Mouse (Mus musculus): ENCODE data around the gene Hoxd4.

The Hoxd4 gene

GRCm38 (mm10) chr2:74746298-74746921 is 34.7 kb downstream of the Hoxd4 start:
- no peak for DNase-seq (ENCODE audit: low spot score)

- DNase-seq (ENCODE audit: low spot score), result no peak
Observed at GRCm38 (mm10) chr2:74747006-74747405, 35.3 kb downstream of the Hoxd4 start.

GRCm38 (mm10) chr2:74747661-74748141 is 36.0 kb downstream of the Hoxd4 start:
- no peak for DNase-seq (ENCODE audit: low spot score)

DNA sequence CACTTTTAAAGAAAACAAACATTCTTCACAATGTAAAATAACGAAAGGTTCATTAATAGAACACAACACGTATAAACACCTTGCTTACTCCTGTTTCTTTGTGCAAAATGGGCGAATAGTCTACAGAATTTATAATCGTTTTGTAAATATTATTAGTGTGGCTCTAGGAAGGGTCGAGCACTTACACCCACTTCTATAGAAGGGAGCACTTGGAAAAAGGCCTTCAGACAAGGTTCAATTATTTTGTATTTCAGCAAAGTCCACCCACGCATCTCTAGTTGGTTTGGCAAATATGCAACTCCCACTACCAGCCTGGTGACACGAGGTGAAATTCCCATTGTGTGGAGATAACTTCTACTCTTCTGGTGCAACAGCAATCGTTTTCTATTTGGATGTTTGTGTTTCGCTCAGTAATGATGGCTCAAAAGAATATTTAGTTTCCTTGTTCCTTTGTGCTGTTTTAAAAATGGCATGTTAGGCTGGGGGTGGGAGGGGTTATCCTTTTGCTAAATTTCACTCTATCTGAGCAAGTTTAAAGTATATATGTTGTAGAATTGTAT is 36.8 kb downstream of the Hoxd4 start:
- no peak for DNase-seq (ENCODE audit: low spot score)

- peak; percentile 62 for DNase-seq (ENCODE audit: low spot score)
Observed at GRCm38 (mm10) chr2:74749337-74750121, 37.8 kb downstream of the Hoxd4 start.

DNA sequence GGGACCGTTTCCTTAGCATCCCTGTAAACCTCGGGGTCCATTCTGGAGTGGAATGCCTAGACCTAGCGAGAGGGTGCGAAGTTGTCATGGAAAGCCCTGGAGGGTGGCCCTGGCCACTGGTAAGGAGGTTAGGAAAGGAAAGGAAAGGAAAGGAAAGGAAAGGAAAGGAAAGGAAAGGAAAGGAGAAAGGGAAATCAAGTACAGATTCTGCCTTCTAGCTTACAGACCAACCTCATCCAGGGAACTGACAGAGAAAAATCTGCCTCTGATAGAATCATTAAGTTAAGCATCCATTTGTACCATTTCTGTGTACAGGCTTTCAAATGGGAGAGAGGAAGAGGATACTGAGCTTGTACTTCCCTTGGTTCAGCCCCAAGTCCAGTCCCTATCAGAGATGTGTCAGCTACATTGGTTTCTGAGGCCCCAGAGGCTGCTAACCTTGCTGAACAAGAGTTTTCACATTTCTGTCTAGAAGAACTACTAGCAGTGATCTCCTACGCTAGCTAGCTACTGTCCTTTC is 39.1 kb downstream of the Hoxd4 start:
- no peak for DNase-seq (ENCODE audit: low spot score)

- no peak for DNase-seq (ENCODE audit: low spot score)
Observed at GRCm38 (mm10) chr2:74751861-74752260, 40.1 kb downstream of the Hoxd4 start.

DNA sequence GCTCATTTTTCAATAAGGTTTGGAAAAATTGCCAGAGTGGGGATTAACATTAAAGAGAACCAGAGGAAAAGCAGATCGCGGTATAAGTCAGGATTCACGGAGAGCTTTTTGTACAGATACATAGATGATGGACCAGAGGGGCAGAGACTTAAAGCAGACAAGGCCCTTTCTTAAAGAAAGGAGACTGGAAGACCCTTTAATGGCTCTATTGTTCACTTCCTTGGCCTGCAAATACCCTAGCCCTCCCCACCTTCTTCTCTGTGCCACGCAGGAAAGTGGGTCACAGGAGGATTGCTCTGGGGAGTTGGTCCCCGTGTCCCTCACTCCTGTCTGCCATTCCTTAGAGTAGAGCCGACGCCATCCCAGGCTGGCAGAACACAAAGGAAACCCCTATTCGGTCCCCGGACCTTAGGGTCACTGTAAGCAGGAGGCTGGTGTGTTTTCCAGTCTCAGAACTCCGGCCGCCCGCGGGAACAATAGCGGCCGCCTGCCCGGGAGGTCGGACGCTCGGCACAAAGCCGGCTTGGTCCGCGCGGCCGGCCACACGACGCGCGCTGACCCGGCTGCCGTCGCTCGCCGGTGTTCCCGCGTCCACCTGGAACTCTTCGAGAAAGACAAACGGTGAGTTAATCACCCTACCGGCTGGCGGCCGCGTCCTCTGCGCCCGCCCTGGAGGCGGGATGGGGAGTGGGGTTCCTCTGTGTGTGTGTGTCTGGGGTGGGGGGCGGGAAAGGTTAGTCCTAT is 40.9 kb downstream of the Hoxd4 start:
- DNase-seq (ENCODE audit: low spot score), result no peak

- DNase-seq (ENCODE audit: low spot score), result no peak
Observed at GRCm38 (mm10) chr2:74753175-74753523, 41.4 kb downstream of the Hoxd4 start.

- no peak for DNase-seq (ENCODE audit: low spot score)
Observed at GRCm38 (mm10) chr2:74753711-74754110, 42.0 kb downstream of the Hoxd4 start.

GRCm38 (mm10) chr2:74760146-74760545 is 48.4 kb downstream of the Hoxd4 start:
- no peak for DNase-seq (ENCODE audit: low spot score)

- no peak for DNase-seq (ENCODE audit: low spot score)
Observed at GRCm38 (mm10) chr2:74761941-74762340, 50.2 kb downstream of the Hoxd4 start.

DNA sequence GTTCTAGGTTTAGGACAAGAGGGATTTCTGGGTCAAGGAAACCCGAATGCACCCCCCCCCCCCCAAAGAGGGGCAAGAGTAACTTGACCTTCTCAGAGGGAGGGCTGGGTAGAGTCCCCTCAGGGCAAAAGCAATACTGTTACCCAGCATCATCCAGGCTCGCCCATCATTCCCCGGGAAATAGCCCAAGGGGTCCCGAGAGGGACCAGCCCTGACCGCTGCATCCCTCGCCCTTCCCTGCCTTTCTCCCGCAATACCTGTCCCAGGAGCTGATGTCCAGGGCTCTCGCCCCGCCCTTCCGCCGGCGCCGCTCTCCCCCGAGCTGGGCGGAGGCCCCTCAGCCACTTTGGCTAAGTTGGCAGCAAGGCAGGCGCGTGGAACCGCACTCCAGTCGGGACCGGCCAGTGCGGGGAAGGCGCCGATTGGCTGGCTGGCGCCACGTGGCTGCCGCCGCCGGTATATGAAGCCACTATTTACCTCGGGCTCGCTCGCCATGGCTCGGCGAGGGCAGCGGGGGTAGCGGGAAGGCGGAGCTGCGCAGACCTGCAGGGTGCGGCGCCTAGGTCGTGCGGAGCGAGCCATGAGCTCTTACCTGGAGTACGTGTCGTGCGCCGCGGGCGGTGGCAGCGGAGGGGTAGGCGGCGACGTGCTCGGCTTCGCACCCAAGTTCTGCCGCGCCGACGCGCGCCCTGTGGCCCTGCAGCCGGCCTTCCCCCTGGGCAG is 51.0 kb downstream of the Hoxd4 start, which contains the start of gene Hoxd1:
Gene Hoxd1 (plus strand): TSS at position 459 of the 723 bp plus-strand sequence.
- peak; percentile 56 for DNase-seq (ENCODE audit: low spot score)

DNA sequence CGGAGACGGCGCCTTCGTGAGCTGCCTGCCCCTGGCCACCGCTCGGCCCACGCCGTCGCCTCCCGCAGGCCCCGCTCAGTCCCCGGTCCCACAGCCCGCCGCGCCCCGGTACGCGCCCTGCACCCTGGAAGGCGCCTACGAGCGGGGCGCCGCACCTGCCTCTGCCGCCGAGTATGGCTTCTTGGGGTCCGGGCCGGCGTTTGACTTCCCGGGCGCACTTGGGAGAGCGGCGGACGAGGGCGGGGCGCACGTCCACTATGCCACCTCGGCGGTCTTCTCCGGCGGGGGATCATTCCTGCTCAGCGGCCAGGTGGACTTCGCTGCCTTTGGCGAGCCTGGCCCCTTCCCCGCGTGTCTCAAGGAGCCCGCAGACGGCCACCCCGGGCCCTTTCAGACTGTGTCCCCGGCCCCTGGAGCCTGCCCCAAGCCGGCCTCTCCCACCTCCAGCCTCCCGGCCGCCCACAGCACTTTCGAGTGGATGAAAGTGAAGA is 51.6 kb downstream of the Hoxd4 start:
- no peak for DNase-seq (ENCODE audit: low spot score)

- no peak for DNase-seq (ENCODE audit: low spot score)
Observed at GRCm38 (mm10) chr2:74763976-74764375, 52.2 kb downstream of the Hoxd4 start.

DNA sequence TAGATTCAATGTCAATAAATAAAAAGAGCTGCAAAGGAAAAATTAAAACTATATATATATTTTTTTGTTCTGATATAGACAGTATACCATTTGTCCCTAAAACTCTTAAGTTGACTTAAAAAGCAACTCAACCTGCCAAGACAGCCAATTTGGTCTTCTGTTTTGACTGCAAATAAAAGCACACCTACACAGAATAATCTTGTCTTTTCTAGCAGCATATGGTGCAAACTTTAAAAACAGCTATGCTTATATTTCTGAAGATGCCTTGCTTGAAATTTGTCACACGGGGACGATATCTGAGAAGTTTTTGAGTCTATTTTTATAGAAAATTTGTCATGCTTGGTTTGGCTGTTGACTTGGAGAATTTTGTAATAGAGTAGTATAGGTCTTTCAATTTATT is 62.6 kb downstream of the Hoxd4 start:
- no peak for DNase-seq (ENCODE audit: low spot score)

DNA sequence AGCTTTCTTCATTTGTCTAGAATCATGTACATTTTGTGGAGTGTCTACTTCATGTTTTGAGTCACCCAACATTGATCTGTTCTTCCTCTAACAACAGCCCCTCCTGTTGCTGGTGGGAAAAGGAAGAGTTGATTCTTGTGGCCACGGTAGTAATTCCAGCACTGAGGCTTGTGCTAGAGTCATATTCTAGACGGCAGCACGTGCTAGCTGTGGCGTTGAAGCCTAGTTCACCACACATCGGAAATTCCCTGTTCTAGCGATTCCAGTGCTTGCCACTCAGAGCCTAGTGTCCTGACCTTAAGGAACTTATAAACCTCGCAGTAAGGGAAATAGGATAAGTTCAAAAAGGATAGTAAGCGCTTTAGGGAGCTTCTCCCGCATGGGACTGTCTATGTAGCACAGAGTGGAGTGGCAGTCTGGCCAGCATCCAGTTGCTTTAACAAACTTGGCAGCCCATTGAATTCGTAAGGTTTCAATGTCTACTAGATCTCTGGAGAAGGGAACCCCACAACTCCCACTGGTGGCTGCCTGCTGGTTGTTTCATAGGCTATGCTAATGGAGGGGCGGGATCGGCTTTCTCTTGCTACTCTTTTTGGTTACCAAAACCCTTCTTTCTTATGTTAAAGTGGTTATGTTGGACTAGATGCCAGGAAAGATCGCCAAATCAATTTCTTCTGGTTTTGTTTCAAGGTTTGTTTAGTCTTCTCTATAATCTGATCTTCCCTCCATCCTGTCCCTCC is 66.0 kb downstream of the Hoxd4 start:
- no peak for DNase-seq (ENCODE audit: low spot score)
